Mouse (Mus musculus): Measurements from ENCODE around the gene Tnrc6b. TPM values are rescaled to one million over a fixed set of nuclear protein-coding genes. Genes with fewer than 3 reads are reported as not detected.
A peak's percentile ranks its signal among the peaks of the same experiment; 100 is the strongest.

The Tnrc6b gene
- polyA plus RNA-seq, 1 experiment from 2014 or later = 21.2 TPM

DNA sequence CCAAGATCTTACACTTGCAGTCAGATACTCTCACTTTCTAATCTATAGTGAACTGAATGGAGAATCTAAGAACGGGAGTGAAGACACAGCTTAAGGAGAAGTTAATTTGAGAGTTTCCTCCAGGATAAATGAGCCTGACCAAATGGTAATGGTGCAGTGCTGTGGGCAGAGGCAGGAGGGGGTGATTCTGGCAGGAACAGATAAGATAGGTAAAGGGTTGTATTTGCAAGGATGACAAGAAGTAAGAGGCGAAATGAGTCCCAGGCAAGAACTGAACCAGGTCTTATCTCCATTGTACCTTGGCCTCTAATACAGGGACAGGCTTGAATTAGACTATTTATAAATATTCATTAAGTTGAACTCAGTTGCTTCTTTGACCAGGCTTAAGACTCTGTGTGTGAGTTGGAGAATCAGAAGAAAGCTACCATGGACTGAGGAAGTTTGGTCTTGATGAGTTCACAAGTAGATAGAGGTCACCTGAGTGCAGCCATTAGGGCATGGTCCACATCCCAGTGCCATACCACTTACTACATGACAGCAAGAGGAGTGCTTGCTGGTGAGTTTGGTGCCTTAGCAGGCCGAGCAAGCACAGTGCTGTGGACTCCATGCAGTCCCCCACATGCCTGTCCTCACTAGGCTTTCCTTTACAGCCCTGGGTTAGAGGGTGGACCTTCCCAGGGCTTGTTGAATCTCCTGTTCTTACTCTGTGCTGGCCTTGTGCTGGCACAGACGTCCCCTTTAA is 199.8 kb downstream of the Tnrc6b start:
- Histone ChIP-seq H3K4me1 (ENCODE audit: control insufficient read depth, insufficient read depth, low read length) (peaks cover 7% of the 10 kb centered on the region), H3K27me3 (ENCODE audit: control insufficient read depth, insufficient read depth, low read length) (no peaks in the 10 kb centered on the region), H3K4me3 (ENCODE audit: low read length) (no peak overlapping the region), H3K27ac (ENCODE audit: low read length) (no peak overlapping the region), H3K9me3 (replicated peaks; ENCODE audit: control insufficient read depth, low read length) (no peaks in the 10 kb centered on the region), H3K9ac (ENCODE audit: low read length) (no peak overlapping the region), H3K4me2 (ENCODE audit: low read depth, low read length) (no peak overlapping the region), H3K36me3 (ENCODE audit: control insufficient read depth, insufficient read depth) (peaks cover 35% of the 10 kb centered on the region)
- ATAC-seq (replicated peaks; ENCODE audit: extremely low read depth, insufficient read depth, low FRiP score) = no peak
- WGBS = 74% methylated on average over 4 of the region's 4 CpGs

DNA sequence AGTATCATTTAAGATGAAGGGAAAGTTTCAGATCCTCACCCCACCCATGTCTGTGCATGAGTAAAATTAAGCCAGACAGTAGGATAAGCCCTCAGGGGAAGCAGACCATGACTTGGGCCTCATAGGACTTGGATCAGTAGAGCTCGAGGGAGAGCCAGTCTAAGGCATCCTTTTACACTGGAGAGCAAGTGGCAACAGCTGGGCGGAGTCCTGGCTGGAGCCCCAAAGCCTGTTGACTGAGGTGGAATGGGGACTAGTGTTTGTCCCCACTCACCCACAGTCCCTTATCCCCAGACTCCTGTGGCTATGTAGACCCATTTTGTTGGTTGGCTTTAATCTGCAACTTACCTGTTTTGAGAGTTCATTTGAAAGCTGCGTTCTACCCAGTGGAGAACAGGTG is 201.1 kb downstream of the Tnrc6b start:
- H3K9me3 ChIP-seq (replicated peaks; ENCODE audit: control insufficient read depth, low read length) = no peaks in the 10 kb centered on the region
- no peak overlapping the region for H3K9ac ChIP-seq (ENCODE audit: low read length)
- ATAC-seq (replicated peaks; ENCODE audit: extremely low read depth, insufficient read depth, low FRiP score) = no peak
- WGBS = 76% methylated on average over 3 of the region's 3 CpGs
- no peak overlapping the region for H3K4me3 ChIP-seq (ENCODE audit: low read length)
- no peaks in the 10 kb centered on the region for H3K27me3 ChIP-seq (ENCODE audit: control insufficient read depth, insufficient read depth, low read length)
- no peak overlapping the region for H3K27ac ChIP-seq (ENCODE audit: low read length)
- peaks cover 12% of the 10 kb centered on the region for H3K4me1 ChIP-seq (ENCODE audit: control insufficient read depth, insufficient read depth, low read length)
- no peak overlapping the region for H3K4me2 ChIP-seq (ENCODE audit: low read depth, low read length)
- H3K36me3 ChIP-seq (ENCODE audit: control insufficient read depth, insufficient read depth) = peaks cover 40% of the 10 kb centered on the region

GRCm38 (mm10) chr15:80913803-80914202 is 202.7 kb downstream of the Tnrc6b start:
- Histone ChIP-seq H3K27ac (ENCODE audit: low read length) (no peak overlapping the region), H3K4me1 (ENCODE audit: control insufficient read depth, insufficient read depth, low read length) (peaks cover 12% of the 10 kb centered on the region), H3K9me3 (replicated peaks; ENCODE audit: control insufficient read depth, low read length) (no peaks in the 10 kb centered on the region), H3K36me3 (ENCODE audit: control insufficient read depth, insufficient read depth) (peaks cover 49% of the 10 kb centered on the region), H3K4me3 (ENCODE audit: low read length) (no peak overlapping the region), H3K9ac (ENCODE audit: low read length) (no peak overlapping the region), H3K4me2 (ENCODE audit: low read depth, low read length) (no peak overlapping the region), H3K27me3 (ENCODE audit: control insufficient read depth, insufficient read depth, low read length) (no peaks in the 10 kb centered on the region)
- ATAC-seq (replicated peaks; ENCODE audit: extremely low read depth, insufficient read depth, low FRiP score) = no peak
- 94% methylated on average over 1 of the region's 1 CpGs for WGBS

DNA sequence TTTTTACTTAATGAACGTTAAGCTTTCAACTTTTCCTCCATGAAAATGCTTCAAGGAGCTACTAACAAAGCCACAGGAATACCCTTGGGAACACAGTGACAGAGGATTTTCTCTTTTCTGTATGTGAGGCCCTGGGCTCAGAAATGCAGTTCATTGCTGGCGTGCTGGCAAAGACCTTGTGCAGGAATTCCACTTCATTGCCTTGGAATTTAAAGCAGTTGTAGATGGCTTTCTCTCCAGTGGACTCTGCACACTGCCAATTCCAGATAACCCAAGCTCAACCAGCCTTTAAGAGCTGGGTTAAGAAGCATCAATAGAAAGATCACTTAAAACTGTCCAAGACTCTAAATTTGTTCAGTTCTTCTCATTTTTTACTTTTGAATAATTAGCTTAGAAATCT is 204.7 kb downstream of the Tnrc6b start:
- Histone ChIP-seq H3K36me3 (ENCODE audit: control insufficient read depth, insufficient read depth) (peaks cover 62% of the 10 kb centered on the region), H3K27ac (ENCODE audit: low read length) (peak overlapping the region; percentile 22), H3K4me3 (ENCODE audit: low read length) (no peak overlapping the region), H3K9ac (ENCODE audit: low read length) (no peak overlapping the region), H3K4me1 (ENCODE audit: control insufficient read depth, insufficient read depth, low read length) (peaks cover 12% of the 10 kb centered on the region), H3K27me3 (ENCODE audit: control insufficient read depth, insufficient read depth, low read length) (no peaks in the 10 kb centered on the region), H3K4me2 (ENCODE audit: low read depth, low read length) (no peak overlapping the region), H3K9me3 (replicated peaks; ENCODE audit: control insufficient read depth, low read length) (no peaks in the 10 kb centered on the region)
- 0 out of 2 replicates have a peak, but pooled peaks have one; percentile 10 for ATAC-seq (replicated peaks; ENCODE audit: extremely low read depth, insufficient read depth, low FRiP score)
- WGBS = 52% methylated on average over 2 of the region's 2 CpGs

DNA sequence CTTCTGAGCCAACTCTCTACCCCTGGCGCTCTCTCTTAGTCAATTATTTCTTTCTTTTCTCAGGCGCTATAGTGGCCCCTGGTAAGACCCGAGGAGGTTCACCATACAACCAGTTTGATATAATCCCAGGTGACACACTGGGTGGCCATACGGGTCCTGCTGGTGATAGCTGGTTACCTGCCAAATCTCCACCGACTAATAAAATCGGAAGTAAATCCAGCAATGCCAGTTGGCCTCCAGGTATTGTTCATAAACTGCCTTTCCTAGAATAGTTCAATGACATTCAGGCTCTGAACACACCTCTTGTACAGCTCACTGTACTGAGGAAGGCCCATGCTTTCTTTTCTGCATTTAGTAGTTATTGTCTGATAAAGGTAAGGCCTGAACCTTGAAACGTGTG is 205.5 kb downstream of the Tnrc6b start:
- H3K9ac ChIP-seq (ENCODE audit: low read length) = no peak overlapping the region
- H3K4me1 ChIP-seq (ENCODE audit: control insufficient read depth, insufficient read depth, low read length) = peaks cover 12% of the 10 kb centered on the region
- H3K36me3 ChIP-seq (ENCODE audit: control insufficient read depth, insufficient read depth) = peaks cover 64% of the 10 kb centered on the region
- H3K27ac ChIP-seq (ENCODE audit: low read length) = no peak overlapping the region
- 91% methylated on average over 7 of the region's 7 CpGs for WGBS
- no peak overlapping the region for H3K4me3 ChIP-seq (ENCODE audit: low read length)
- H3K27me3 ChIP-seq (ENCODE audit: control insufficient read depth, insufficient read depth, low read length) = no peaks in the 10 kb centered on the region
- no peak for ATAC-seq (replicated peaks; ENCODE audit: extremely low read depth, insufficient read depth, low FRiP score)
- H3K9me3 ChIP-seq (replicated peaks; ENCODE audit: control insufficient read depth, low read length) = no peaks in the 10 kb centered on the region
- no peak overlapping the region for H3K4me2 ChIP-seq (ENCODE audit: low read depth, low read length)

DNA sequence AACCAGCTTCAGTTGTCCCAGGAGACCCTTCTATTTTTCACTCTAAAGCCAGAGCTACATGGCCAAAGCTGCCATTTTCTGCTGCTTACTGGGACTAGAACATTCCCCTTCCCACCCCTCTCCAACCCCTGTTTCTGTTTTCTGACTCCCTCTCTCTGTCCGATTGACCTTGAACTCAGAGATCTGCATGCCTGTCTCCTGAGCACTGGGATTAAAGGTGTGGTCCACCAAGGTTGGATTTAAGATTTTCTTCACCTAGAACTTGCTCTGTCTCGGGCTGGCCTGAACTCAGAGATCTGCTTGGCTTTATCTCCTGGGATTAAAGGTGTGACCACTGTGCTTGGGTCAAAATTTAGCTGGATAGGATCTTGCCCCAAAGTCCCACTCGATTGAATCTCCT is 209.2 kb downstream of the Tnrc6b start:
- H3K4me1 ChIP-seq (ENCODE audit: control insufficient read depth, insufficient read depth, low read length) = peaks cover 7% of the 10 kb centered on the region
- no peak overlapping the region for H3K4me3 ChIP-seq (ENCODE audit: low read length)
- H3K36me3 ChIP-seq (ENCODE audit: control insufficient read depth, insufficient read depth) = peaks cover 60% of the 10 kb centered on the region
- WGBS = 94% methylated on average over 3 of the region's 3 CpGs
- H3K9me3 ChIP-seq (replicated peaks; ENCODE audit: control insufficient read depth, low read length) = no peaks in the 10 kb centered on the region
- no peak overlapping the region for H3K9ac ChIP-seq (ENCODE audit: low read length)
- H3K4me2 ChIP-seq (ENCODE audit: low read depth, low read length) = no peak overlapping the region
- no peak for ATAC-seq (replicated peaks; ENCODE audit: extremely low read depth, insufficient read depth, low FRiP score)
- H3K27ac ChIP-seq (ENCODE audit: low read length) = no peak overlapping the region
- no peaks in the 10 kb centered on the region for H3K27me3 ChIP-seq (ENCODE audit: control insufficient read depth, insufficient read depth, low read length)

DNA sequence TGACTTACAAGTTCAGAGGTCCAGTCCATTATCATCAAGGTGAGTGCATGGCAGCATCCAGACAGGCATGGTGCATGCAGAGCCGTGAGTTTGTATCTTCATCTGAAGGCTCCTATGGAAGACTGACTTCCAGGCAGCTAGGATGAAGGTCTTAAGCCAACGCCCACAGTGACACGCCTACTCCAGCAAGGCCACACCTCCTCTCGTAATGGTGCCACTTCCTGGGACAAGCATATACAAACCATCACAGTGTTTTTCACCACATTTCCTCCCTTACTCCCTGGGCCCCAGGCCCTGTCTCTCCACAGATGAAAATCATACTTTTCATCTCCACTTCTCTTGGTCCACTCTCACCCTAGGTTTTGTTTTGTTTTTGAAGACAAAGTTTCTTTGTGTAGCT is 210.7 kb downstream of the Tnrc6b start:
- H3K27me3 ChIP-seq (ENCODE audit: control insufficient read depth, insufficient read depth, low read length) = no peaks in the 10 kb centered on the region
- no peaks in the 10 kb centered on the region for H3K9me3 ChIP-seq (replicated peaks; ENCODE audit: control insufficient read depth, low read length)
- H3K9ac ChIP-seq (ENCODE audit: low read length) = no peak overlapping the region
- H3K4me3 ChIP-seq (ENCODE audit: low read length) = no peak overlapping the region
- no peak overlapping the region for H3K4me2 ChIP-seq (ENCODE audit: low read depth, low read length)
- WGBS = 69% methylated on average over 4 of the region's 4 CpGs
- no peak overlapping the region for H3K27ac ChIP-seq (ENCODE audit: low read length)
- ATAC-seq (replicated peaks; ENCODE audit: extremely low read depth, insufficient read depth, low FRiP score) = no peak
- H3K36me3 ChIP-seq (ENCODE audit: control insufficient read depth, insufficient read depth) = peaks cover 63% of the 10 kb centered on the region
- no peaks in the 10 kb centered on the region for H3K4me1 ChIP-seq (ENCODE audit: control insufficient read depth, insufficient read depth, low read length)

DNA sequence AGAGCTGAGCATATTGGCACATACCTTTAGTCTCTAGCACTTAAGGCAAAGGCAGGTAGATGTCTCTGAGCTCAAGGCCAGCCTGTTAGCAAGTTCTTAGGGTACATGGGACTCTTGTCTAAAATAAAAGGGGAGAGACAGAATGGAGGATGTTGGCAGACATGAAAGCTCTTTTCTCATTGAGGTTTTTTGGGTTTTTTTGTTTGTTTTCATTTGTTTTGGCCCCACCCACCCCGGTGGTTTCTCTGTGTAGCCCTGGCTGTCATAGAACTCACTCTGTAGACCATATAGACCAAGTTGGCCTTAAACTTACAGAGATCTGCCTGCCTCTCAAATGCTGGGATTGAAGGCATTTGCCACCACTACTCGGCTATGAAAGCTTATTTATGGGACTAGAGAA is 213.1 kb downstream of the Tnrc6b start:
- H3K27ac ChIP-seq (ENCODE audit: low read length) = no peak overlapping the region
- no peak overlapping the region for H3K4me3 ChIP-seq (ENCODE audit: low read length)
- no peak overlapping the region for H3K4me2 ChIP-seq (ENCODE audit: low read depth, low read length)
- no peaks in the 10 kb centered on the region for H3K27me3 ChIP-seq (ENCODE audit: control insufficient read depth, insufficient read depth, low read length)
- WGBS = 96% methylated on average over 2 of the region's 2 CpGs
- H3K9me3 ChIP-seq (replicated peaks; ENCODE audit: control insufficient read depth, low read length) = no peaks in the 10 kb centered on the region
- H3K36me3 ChIP-seq (ENCODE audit: control insufficient read depth, insufficient read depth) = peaks cover 61% of the 10 kb centered on the region
- no peak for ATAC-seq (replicated peaks; ENCODE audit: extremely low read depth, insufficient read depth, low FRiP score)
- H3K4me1 ChIP-seq (ENCODE audit: control insufficient read depth, insufficient read depth, low read length) = no peaks in the 10 kb centered on the region
- H3K9ac ChIP-seq (ENCODE audit: low read length) = no peak overlapping the region

DNA sequence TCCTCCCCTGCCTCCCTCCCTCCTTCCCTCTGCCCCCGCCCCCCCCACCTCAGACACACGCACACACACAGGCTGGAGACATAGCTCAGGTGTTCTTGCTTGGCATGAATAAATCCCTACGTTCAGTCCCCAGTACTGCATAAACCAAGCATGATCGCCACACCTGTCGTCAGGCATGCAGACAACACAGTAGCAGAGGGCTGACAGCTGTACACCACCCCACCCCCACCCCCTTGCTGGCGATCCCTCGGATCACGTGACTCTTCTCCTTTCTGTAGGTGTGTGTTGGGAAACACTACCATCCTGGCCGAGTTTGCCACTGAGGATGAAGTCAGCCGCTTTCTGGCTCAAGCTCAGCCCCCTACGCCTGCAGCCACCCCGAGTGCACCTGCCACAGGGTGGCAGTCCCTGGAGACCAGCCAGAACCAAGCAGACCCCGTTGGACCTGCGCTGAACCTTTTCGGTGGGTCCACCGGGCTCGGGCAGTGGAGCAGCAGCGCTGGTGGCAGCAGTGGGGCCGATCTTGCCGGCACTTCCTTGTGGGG is 217.8 kb downstream of the Tnrc6b start:
- Histone ChIP-seq H3K27me3 (ENCODE audit: control insufficient read depth, insufficient read depth, low read length) (no peaks in the 10 kb centered on the region), H3K9ac (ENCODE audit: low read length) (no peak overlapping the region), H3K36me3 (ENCODE audit: control insufficient read depth, insufficient read depth) (peaks cover 45% of the 10 kb centered on the region), H3K9me3 (replicated peaks; ENCODE audit: control insufficient read depth, low read length) (no peaks in the 10 kb centered on the region), H3K4me1 (ENCODE audit: control insufficient read depth, insufficient read depth, low read length) (no peaks in the 10 kb centered on the region), H3K4me2 (ENCODE audit: low read depth, low read length) (no peak overlapping the region), H3K27ac (ENCODE audit: low read length) (no peak overlapping the region), H3K4me3 (ENCODE audit: low read length) (no peak overlapping the region)
- no peak for ATAC-seq (replicated peaks; ENCODE audit: extremely low read depth, insufficient read depth, low FRiP score)
- 77% methylated on average over 20 of the region's 20 CpGs for WGBS
